Mouse (Mus musculus) gastrocnemius, postnatal 10 days (tissue): Measurements from ENCODE around the gene Maml3. TPM values are rescaled to one million over a fixed set of nuclear protein-coding genes. Genes with fewer than 3 reads are reported as not detected.

ENCODE experiments used
- DNase-seq: peaks from one replicate; pipeline ENCODE4 v3.0.0; 2021; ENCODE audit warnings: mixed read lengths
- total RNA-seq, 2 experiments: library from RNA; stranded (reverse); gene quantifications; 2 replicates each; pipeline ENCODE4 v1.2.3; 2021

Maml3 gene
- total RNA-seq, 2 experiments from 2014 or later: 5.2 to 6.6 TPM

DNA sequence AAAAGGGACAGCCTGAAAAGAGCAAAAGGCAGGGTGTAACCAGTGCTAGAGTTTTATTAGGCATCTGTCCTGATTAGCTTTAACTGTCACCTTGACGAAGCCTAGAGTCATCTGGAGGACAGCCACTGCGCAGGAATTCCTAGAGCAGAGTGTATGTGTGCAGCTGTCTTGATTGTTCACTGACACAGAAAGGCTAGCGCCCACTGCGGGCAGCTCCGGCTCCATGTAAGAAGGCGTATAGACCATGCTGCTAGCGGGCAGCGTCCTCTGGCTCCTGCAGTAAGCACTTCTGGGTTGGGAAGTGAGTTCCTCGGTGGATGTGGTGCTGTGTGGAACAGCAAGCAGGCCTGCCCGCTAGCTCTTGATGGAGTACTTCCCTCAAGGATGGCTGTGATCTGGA is 363.1 kb downstream of the Maml3 start:
- DNase-seq: no peak

GRCm38 (mm10) chr3:51739835-51740112 is 365.1 kb downstream of the Maml3 start:
- DNase-seq: no peak

DNA sequence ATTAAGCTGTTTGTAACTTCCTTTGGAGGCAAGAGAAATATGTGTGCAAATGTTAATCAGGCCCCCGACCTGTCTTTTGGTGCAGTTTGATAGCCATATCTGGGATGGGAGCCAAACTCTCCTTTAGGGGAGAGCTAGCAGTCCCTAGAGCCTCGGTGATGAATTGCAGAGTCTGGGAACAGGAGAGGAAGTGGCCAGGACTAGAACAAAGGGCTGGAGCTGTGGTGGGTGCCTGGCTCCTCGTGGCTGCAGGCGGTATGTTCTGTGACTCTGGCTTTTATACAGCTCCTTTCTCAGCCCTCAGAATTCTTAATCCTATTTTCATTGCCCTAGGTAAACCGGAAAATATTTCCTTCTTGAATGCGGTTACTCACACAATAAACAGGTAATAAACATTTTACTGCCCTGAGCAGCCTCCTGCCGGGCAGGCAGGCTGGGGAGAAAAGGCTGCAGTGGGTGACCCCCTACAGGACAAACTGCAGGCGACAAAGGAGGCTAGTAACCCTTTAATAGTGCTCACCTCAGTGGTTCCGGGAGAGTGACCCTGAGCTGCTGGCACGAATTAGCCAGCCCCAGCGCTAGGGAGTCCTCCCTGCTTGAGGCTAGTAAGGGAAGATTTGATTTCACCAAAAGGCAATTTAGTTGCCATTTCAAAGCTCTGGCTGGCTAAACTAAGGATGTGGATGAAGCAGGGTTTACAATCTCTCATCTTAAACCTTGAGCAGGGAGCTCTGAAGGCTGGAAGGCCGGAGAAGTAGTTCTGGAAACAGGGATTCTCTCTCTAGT is 365.6 kb downstream of the Maml3 start:
- DNase-seq: no peak

DNA sequence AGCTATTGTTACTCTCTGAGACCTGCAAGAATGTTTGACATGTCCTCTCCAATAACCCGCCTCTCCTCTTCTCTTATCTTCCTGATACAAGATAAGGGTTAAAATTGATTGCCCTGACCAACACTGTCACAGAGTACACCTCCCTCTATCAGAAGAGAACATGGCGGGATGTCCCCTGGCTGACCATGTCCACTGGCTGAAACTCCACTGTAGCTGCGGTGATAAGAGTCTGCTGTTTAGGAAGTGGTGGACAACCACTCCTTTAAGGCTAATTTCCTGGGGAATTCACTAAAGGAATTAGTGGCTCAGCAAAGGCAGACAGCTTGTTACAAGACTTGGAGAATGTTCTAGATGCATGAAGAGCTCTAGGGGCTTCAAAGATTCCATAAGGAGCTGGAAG is 371.2 kb downstream of the Maml3 start:
- no peak for DNase-seq

DNA sequence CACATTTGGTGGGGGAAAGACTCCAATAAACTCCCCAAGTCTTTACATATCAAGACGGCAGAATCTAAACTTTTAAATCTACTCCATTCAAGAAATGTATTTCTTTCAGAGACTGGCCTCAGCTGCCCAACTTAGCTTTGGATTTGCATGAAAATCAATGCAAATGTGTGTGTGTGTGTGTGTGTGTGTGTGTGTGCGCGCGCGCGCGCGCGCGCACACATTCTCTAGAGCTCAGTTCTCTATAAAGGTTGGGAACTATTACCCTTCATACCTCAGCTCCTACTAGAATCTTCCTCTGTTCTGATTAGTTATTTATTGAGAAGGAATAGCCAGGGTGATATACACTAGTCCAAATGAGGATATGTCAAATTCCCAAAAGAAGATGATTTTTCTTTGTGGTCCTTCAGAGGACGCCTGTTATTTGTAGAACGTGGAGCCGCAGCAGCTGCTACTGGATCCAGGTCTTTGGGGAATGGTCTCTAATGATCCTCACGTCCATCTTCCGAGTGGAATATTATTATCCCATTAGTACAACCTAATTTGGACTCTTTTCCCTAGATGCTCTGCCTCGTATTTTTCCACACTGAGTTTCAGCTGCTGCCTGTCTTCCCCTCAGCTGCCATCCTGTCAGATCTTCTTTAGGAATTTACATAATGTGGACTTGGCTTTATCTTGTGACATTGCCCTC is 372.8 kb downstream of the Maml3 start:
- no peak for DNase-seq

DNA sequence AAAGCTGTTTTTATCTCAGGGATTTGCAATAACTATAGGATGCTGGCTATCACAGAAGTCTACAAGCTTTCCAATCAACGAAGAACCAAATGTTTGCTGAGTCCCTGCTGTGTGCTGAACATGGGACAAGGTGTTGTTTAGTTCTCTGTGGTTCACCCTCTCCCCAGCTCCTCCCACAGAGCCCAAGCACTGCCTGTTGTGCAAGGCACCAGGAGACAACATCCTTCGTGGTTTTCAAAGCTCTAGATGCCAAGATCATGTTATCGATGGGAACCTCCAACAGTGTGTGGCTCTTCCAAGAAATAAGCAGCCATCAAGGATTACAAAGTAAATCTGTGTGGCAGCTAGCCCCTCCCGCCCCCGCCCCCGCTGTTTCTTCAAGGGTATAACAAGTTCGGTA is 374.2 kb downstream of the Maml3 start:
- no peak for DNase-seq

GRCm38 (mm10) chr3:51729109-51729918 is 375.6 kb downstream of the Maml3 start:
- no peak for DNase-seq

DNA sequence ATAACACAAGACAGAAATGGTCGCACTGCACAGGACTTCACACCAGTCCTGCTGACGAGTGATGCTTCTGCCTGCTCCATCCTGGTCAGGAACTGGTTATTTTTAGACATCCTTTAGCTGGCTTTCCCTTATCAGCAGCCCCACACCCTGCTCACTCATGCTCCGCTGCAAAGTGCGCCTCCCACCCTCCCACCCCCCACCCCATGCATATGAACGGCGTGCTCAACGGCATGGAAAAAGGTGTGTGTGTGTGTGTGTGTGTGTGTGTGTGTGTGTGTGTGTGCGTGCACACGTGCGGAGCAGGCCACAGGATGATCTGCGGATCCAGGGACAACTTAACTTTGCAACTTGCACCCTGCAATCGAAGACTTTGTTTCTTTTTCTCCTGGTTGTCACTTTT is 376.4 kb downstream of the Maml3 start:
- no peak for DNase-seq

DNA sequence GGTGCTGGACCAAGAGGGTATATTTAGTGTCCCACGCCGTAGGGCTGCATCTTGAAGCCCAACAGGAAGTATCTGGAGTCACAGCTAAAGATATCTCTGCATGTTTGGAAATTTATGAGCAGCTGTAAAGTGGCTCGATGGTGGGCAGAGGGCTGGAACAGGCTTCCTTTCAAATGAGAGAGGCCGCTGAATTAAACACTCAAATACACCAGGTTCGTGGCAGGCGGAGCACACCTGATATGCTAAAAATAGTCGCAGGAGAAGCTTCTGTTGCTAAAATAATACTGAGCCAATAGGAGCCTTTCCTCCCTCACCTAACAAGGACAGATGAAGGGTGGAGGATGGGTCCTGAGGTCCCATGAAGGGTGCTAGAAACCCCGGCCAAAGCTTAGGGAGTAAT is 376.9 kb downstream of the Maml3 start:
- DNase-seq: no peak

GRCm38 (mm10) chr3:51727487-51727886 is 377.4 kb downstream of the Maml3 start:
- no peak for DNase-seq

- DNase-seq: no peak
These were observed 378.6 kb downstream of the Maml3 start for GRCm38 (mm10) chr3:51726257-51726656.

DNA sequence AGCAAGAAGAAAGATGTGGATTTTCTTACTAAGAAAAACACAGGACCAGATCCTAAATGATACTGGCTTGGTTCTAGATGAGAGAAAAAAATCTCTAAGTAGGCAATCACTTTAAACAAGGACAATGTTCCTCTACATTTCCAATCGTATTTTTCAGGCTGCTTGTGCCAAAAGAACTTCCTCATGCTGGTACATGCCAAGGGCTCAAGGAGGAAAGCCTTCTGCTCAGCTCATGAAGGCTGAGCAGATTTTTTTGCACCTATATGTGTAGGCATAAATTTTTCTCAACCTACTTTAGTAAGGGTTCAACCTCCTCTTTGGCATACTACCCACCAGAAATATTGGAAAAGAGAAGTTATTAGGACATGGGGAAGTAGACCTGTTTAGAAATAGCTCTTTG is 384.9 kb downstream of the Maml3 start:
- no peak for DNase-seq

DNA sequence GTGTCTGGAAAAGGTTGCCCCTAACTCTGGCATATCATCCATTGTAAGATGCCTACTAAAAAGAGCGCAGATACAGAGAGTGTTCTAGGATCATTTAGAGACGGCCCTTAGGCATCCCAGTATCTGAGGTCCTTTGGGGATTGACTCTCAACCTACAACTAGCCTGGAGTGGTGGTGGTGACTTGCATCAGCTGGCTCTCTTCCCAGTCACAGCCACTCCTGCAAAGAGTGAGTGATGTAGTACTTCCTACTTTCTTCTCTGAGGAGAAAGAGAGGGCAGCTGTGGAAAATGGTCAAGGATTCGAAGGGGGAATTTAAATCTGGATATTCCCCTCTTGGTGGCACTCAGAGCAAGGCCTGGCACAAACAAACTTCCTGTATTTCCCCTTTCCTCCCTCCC is 385.5 kb downstream of the Maml3 start:
- no peak for DNase-seq

GRCm38 (mm10) chr3:51717909-51718308 is 387.0 kb downstream of the Maml3 start:
- DNase-seq: no peak

- DNase-seq: no peak
These were observed 387.4 kb downstream of the Maml3 start for GRCm38 (mm10) chr3:51717455-51717854.

DNA sequence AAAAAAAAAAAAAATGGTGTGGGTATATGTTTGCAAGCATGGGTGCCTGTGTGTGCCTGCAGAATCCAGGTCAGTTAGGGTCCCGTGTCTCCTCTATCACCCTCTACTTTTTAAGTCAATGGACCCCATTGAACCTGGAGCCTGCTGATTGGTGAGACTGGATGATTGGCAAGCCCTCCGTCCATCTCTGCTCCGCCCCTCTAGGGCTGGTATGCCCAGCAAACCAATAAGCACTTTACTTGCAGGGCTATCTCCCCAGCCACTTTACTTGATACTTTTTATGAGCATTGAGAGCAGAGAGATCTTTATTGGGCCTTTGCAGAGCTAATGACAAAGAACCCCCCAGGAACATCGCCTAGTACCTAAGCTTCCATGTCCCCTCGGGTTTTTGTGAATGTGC is 390.4 kb downstream of the Maml3 start:
- DNase-seq: no peak

- DNase-seq: no peak
These were observed 391.6 kb downstream of the Maml3 start for GRCm38 (mm10) chr3:51713233-51713632.

DNA sequence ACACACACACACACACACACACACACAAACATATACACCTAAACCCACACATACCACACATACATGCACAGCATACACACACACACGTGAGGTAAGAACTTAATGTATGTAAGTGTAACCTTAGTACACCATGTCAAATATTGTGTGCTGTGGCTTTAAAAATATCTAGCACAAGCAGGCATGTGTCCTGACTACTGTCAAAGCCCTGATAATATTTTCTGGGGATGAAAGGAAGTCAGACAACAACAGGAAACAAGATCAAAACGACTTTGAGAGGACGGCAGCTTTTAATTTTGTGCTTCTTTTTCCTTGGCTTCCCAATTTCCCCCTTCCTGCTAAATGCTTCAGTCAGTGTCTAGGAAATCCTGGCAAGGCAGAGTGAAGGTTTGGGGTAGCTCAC is 392.5 kb downstream of the Maml3 start:
- DNase-seq: no peak

- peak; percentile 78 for DNase-seq
These were observed 396.0 kb downstream of the Maml3 start for GRCm38 (mm10) chr3:51708746-51709411.

DNA sequence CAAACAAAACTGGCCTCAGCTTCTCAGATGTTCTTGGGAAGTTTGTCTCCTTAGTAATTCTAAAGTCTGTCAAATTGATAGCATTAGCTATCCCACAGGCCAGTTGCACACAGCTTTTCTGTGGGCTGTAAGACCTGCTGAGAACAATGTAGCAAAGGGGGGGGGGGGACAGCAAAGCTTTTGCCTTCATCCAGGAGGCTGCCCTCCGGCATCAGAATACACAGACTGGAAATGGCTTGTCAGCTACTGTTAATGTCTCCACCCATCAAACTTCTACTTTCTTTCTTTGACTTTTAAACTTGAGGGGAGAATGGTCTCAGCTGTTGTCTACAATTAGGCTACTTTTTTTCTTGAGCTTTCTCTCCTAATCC is 396.5 kb downstream of the Maml3 start:
- DNase-seq: no peak

DNA sequence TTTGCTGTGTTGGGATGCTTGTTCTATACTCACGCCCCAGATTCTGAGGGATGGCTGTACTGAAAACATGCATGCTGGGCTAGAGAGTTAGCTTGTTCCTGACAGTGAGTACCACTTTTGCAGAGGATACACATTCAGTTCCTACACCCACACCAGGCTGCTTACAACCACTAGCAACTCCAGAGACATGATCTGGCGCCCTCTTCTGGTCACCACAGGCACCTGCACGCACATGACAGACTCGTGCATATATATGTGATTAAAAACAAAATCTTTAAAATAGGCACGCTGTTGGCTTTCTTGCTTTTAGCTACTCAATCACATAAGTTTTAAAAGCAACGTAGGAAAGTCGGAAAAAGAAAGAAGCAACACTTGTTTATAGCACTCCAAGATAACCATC is 399.7 kb downstream of the Maml3 start:
- no peak for DNase-seq

DNA sequence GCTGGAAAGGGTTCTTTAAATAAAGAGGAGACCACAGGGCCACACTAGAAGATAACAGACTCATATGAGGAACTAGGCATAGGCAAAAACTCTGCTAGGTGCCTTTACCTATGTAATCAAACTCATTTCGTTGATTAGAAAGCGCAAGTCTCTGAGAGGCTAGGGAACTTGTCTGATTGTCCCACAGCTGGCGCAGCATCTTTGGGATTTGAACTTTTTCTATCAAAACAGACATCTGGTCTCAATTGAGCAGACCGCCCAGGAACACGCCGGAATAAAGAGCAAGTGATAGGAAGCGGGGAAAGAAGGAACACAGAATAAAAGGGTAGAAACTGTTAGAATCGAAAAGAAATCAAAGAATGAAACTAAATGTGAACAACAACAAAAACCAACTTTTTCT is 401.4 kb downstream of the Maml3 start:
- no peak for DNase-seq

DNA sequence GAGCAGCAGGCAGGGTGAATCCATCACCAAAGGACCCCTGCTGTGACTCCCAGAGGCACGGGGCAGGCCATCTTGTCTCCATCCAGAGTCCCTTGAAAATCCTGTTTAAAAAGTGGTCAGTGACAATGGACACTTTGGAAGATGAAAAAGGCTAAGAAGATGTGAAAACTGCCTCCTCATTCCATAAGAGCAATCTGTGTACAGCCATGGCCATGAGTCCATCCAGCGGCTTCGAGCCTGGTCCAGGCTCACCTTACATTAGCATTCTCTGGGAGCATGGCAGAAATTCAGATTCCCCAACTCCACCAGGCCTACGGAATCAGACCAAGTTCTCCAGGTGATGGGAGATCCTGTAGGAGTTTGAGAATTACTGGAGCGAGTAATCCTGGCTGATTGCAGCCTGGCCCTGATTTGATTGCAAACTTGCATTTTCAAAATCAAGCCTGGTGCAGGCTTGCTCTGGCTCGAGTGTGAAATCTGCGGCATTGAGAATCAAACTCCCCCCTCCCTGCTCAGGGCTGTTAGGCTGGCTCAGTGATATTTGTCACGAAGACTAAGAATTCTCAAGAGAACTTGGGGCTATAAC is 402.1 kb downstream of the Maml3 start:
- no peak for DNase-seq
